Mouse (Mus musculus) heart, embryonic 11.5 days (tissue): ENCODE results near the gene D630036H23Rik. TPM values are rescaled to one million over a fixed set of nuclear protein-coding genes. Genes with fewer than 3 reads are reported as not detected.

ENCODE experiments used
- ATAC-seq: fragments of 200-750 bp; cut with Nextera tagmentation; replicated peaks from 2 replicates; pipeline ENCODE4 v1.8.0; 2017; ENCODE audit warnings: moderate library complexity; ENCODE audit not compliant: insufficient number of reproducible peaks, low FRiP score, low TSS enrichment
- H3K27ac ChIP-seq: fragments of 300-500 bp; sonication (generic); 2 replicates; pipeline ENCODE4 v1.5.1; 2014; ENCODE audit warnings: mild to moderate bottlenecking, low read depth, low read length
- H3K27me3 ChIP-seq: fragments of 300-500 bp; sonication (generic); 2 replicates; pipeline ENCODE4 v1.6.1; 2014; ENCODE audit warnings: mild to moderate bottlenecking, low read length, mixed read lengths; ENCODE audit not compliant: control insufficient read depth, insufficient read depth
- H3K36me3 ChIP-seq: fragments of 300-500 bp; sonication (generic); 2 replicates; pipeline ENCODE4 v1.6.1; 2014; ENCODE audit warnings: mild to moderate bottlenecking, low read length, moderate library complexity, mixed read lengths; ENCODE audit not compliant: control insufficient read depth, insufficient read depth
- H3K4me1 ChIP-seq: fragments of 300-500 bp; sonication (generic); 2 replicates; pipeline ENCODE4 v1.6.1; 2014; ENCODE audit warnings: low read length; ENCODE audit not compliant: control insufficient read depth, insufficient read depth
- H3K4me2 ChIP-seq: fragments of 300-500 bp; sonication (generic); 2 replicates; pipeline ENCODE4 v1.6.1; 2014; ENCODE audit warnings: mild to moderate bottlenecking, moderate library complexity
- H3K4me3 ChIP-seq: fragments of 300-500 bp; sonication (generic); 2 replicates; pipeline ENCODE4 v1.5.1; 2014; ENCODE audit warnings: low read depth, low read length
- H3K9ac ChIP-seq: fragments of 300-500 bp; sonication (generic); 2 replicates; pipeline ENCODE4 v1.6.1; 2014; ENCODE audit warnings: mild to moderate bottlenecking, low read depth, low read length, moderate library complexity
- H3K9me3 ChIP-seq: fragments of 300-500 bp; sonication (generic); replicated peaks from 2 replicates; pipeline ENCODE4 v1.6.1; 2016; ENCODE audit warnings: low read length; ENCODE audit not compliant: control insufficient read depth
- WGBS: fragments of 180-500 bp; shearing (Covaris S2); extraction: QIAGEN DNeasy Blood & Tissue Kit; methylation state at CpG from one replicate; pipeline ENCODE4 v1.1.7; 2014; ENCODE audit not compliant: insufficient replicate concordance; 5-methylcytosine and 5-hydroxymethylcytosine counted together
- polyA plus RNA-seq: library from polyadenylated mRNA; unstranded; fragments of >200 nt; fragmentation: Nextera tagmentation; extraction: Ambion mirVana; gene quantifications from 2 replicates; pipeline ENCODE4 v1.2.1, GENCODE M21; 2014

D630036H23Rik gene
- polyA plus RNA-seq: 1.6 and 1.9 TPM in 2 replicates

DNA sequence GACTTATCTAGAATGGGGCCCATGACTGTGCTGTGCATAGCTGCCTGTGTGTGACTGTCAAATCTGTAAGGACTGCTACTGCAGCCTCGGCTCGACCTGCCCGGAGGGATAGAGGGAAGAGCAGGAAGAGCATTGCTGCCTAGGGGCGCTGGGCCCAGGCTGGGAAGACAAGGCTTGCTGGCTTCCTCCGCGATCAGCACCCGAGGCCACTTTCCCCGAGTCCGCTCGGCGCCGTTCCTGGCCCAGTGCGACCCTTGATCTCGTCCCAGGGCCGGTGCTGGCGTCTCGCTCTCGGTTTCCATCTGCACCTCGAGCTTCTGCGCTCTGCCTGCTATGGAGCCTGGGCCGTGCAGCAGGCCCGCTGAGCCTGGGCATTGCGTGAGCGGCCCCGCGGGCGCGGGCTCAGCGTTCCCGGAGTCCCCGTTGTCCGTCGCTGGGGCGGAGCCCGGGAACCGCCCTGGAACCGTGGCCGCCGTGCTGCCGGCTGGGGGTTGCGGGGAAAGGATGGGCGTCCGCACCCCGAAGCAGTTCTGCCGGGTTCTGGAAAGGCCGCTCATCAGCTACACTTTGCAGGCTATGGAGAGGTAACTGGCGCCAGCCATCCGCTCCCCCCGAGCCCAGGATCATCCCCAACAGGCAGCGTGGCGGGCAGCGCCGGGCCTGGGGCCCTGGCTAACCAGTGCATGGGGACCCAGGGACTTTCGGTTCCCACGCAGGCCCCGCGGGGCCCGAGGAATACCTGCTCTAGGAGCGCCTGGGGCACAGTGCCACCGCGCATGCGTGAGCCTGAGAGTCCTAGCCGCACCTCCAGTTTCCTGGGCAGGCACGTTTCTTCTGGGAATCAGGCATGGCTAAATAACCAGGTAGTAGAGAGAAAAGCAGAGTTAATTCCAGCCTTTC lies at the start of gene D630036H23Rik, which contains the start of gene Ispd:
D630036H23Rik (minus strand) TSS at position 741 of the 900 bp plus-strand sequence.
Ispd (plus strand) TSS at position 10 of the 900 bp plus-strand sequence.
- Histone ChIP-seq H3K4me1 (0 out of 2 replicates have a peak, but pooled peaks cover 3% of the 10 kb centered on the region), H3K36me3 (no peaks in the 10 kb centered on the region), H3K27ac (peak within 1 kb of the TSS; percentile 84), H3K9me3 (no peaks in the 10 kb centered on the region), H3K27me3 (no peaks in the 10 kb centered on the region), H3K4me2 (peak within 1 kb of the TSS; percentile 61), H3K9ac (peak within 1 kb of the TSS; percentile 90), H3K4me3 (peak within 1 kb of the TSS; percentile 58)
- WGBS: under 1% methylated on average over 63 of the region's 64 CpGs
- peak; percentile 82 for ATAC-seq

DNA sequence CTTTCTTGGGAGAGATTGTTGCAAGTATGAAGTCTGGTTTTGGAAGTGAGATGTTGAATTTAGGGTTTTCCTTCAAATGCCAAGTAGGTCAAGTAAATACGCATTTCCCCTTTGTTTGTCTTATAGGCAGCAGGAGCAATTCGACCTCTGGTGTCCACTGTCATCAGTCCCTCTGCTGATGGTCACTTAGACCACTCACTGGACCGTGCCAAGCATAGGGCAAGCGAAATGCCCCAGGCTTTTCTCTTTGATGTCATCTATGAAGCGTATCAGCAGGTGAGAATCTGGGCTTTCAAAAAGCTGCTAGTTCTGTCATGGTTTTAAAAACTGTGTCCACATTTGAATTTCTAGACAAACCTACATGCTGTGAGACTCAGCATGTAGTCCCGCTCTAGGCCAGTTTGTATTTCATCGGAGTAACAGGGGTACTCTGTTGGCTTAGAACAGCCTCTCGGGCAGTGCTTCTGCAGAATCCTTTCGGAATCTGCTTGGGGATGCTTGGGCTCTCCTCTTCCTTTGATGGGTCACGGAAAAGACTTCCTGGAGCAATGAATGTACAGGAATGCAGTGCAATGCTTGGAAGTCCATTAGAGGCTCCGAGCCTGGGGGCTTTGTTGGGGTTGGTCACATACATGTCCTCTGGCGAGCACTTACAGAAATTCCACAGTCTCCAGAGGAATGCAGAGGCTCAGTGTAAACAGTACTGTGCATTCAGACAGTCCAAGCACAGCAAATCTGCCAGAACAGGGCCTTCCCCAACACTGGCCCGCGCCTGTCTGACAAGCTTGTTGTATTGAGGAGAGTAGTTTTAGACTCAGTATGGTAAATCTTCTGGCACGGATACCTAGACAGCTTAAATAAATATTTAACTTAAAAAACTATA lies 44.4 kb upstream of the D630036H23Rik start:
- Histone ChIP-seq H3K9ac (no peak overlapping the region), H3K4me1 (no peaks in the 10 kb centered on the region), H3K9me3 (no peaks in the 10 kb centered on the region), H3K4me3 (no peak overlapping the region), H3K27ac (no peak overlapping the region), H3K4me2 (no peak overlapping the region), H3K27me3 (no peaks in the 10 kb centered on the region), H3K36me3 (no peaks in the 10 kb centered on the region)
- 69% methylated on average over 15 of the region's 15 CpGs for WGBS
- no peak for ATAC-seq

DNA sequence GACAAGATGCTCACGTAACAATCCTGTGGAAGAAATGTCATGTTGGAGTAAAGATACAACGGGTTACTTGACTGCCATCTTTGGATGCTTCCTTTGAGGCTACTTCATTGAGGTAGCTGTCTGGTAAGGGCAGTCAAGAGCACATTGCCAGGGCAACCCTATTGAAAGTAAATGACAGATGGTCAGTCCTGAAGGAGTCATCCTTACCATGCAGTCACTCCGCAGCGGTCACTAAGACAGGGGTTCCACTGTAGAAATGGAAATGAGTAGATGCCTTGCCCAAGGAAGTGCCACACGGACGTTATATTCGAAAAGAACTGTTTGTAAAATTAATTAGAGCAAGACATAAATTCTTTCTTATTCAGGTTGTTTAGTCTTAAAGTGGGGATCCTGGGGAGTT lies 43.3 kb upstream of the D630036H23Rik start:
- no peak overlapping the region for H3K4me3 ChIP-seq
- H3K4me1 ChIP-seq: no peaks in the 10 kb centered on the region
- H3K4me2 ChIP-seq: no peak overlapping the region
- WGBS: 84% methylated on average over 7 of the region's 7 CpGs
- no peaks in the 10 kb centered on the region for H3K36me3 ChIP-seq
- ATAC-seq: no peak
- H3K27me3 ChIP-seq: no peaks in the 10 kb centered on the region
- H3K9me3 ChIP-seq: no peaks in the 10 kb centered on the region
- H3K9ac ChIP-seq: no peak overlapping the region
- H3K27ac ChIP-seq: no peak overlapping the region

- no peak overlapping the region for H3K9ac ChIP-seq
- no peaks in the 10 kb centered on the region for H3K36me3 ChIP-seq
- no peak overlapping the region for H3K4me3 ChIP-seq
- no peaks in the 10 kb centered on the region for H3K27me3 ChIP-seq
- no peak for ATAC-seq
- no peak overlapping the region for H3K27ac ChIP-seq
- H3K4me2 ChIP-seq: no peak overlapping the region
- no peaks in the 10 kb centered on the region for H3K4me1 ChIP-seq
- 78% methylated on average over 10 of the region's 10 CpGs for WGBS
- no peaks in the 10 kb centered on the region for H3K9me3 ChIP-seq
Measured at GRCm38 (mm10) chr12:36423677-36424076, 41.7 kb upstream of the D630036H23Rik start.

DNA sequence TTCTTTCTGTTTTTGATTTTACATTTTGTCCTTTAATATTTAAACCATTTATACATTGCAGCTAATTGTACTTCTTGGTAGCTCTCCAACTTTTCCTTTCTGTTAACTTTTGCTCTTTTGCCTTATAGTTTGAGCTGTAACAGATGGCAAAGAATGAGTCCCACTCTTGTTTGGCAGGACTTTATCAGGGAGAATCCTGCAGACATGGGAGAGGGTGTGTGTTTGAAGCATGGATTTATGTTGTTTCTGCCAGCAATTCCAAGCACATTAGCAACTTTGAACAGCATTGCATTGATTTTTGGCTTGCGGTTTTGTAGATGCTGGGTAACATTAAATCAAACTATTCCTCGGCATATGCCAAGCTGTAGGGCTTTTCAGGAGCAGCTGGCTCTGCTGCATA lies 13.1 kb upstream of the D630036H23Rik start:
- ATAC-seq: no peak

GRCm38 (mm10) chr12:36386991-36387390 lies 5.0 kb upstream of the D630036H23Rik start:
- ATAC-seq: no peak
- peaks cover under 1% of the 10 kb centered on the region; the same call in 1 of the 2 replicates for H3K9me3 ChIP-seq
- no peaks in the 10 kb centered on the region for H3K36me3 ChIP-seq
- H3K9ac ChIP-seq: no peak overlapping the region
- H3K4me2 ChIP-seq: no peak overlapping the region
- H3K4me1 ChIP-seq: no peaks in the 10 kb centered on the region
- WGBS: 83% methylated on average over 4 of the region's 4 CpGs
- H3K4me3 ChIP-seq: no peak overlapping the region
- H3K27ac ChIP-seq: no peak overlapping the region
- no peaks in the 10 kb centered on the region for H3K27me3 ChIP-seq

More for the DNA sequence above, 13.1 kb upstream of the D630036H23Rik start:
- no peak overlapping the region for H3K27ac ChIP-seq
- H3K36me3 ChIP-seq: no peaks in the 10 kb centered on the region; the same call in 1 of the 2 replicates
- H3K27me3 ChIP-seq: no peaks in the 10 kb centered on the region
- no peaks in the 10 kb centered on the region for H3K4me1 ChIP-seq
- H3K4me3 ChIP-seq: no peak overlapping the region
- H3K9me3 ChIP-seq: peaks cover 2% of the 10 kb centered on the region; the same call in 1 of the 2 replicates
- no peak overlapping the region for H3K4me2 ChIP-seq
- H3K9ac ChIP-seq: no peak overlapping the region
- 82% methylated on average over 2 of the region's 2 CpGs for WGBS

- Histone ChIP-seq H3K36me3 (no peaks in the 10 kb centered on the region), H3K27me3 (no peaks in the 10 kb centered on the region), H3K27ac (no peak overlapping the region), H3K4me1 (0 out of 2 replicates have a peak, but pooled peaks cover 3% of the 10 kb centered on the region), H3K9ac (no peak overlapping the region), H3K9me3 (no peaks in the 10 kb centered on the region), H3K4me2 (no peak overlapping the region), H3K4me3 (no peak overlapping the region)
- ATAC-seq: no peak
- 64% methylated on average over 6 of the region's 6 CpGs for WGBS
Measured at GRCm38 (mm10) chr12:36385386-36385785, 3.4 kb upstream of the D630036H23Rik start.

GRCm38 (mm10) chr12:36380806-36381205 lies 1.2 kb downstream of the D630036H23Rik start:
- no peak for ATAC-seq
- H3K36me3 ChIP-seq: no peaks in the 10 kb centered on the region
- no peaks in the 10 kb centered on the region for H3K9me3 ChIP-seq
- peak overlapping the region; percentile 61 for H3K4me2 ChIP-seq
- WGBS: 71% methylated on average over 5 of the region's 5 CpGs
- 0 out of 2 replicates have a peak, but pooled peaks cover 3% of the 10 kb centered on the region for H3K4me1 ChIP-seq
- H3K4me3 ChIP-seq: peak overlapping the region; percentile 58; the same call in 1 of the 2 replicates
- no peak overlapping the region for H3K9ac ChIP-seq
- no peaks in the 10 kb centered on the region for H3K27me3 ChIP-seq
- H3K27ac ChIP-seq: no peak overlapping the region
